Mouse (Mus musculus) splenic B cell, adult 2 months (primary cell): Measurements from ENCODE around the gene Sorcs3.

ENCODE experiments used
- DNase-seq: peaks from one replicate; pipeline ENCODE4 v3.0.0-alpha.2; 2011; ENCODE audit warnings: low read depth, low spot score
- H3K27me3 ChIP-seq: 2 replicates; pipeline ENCODE4 v1.6.1; 2012; ENCODE audit warnings: mild to moderate bottlenecking, low read length, moderate library complexity, mixed read lengths; ENCODE audit not compliant: control insufficient read depth, poor library complexity, insufficient read depth, severe bottlenecking
- H3K36me3 ChIP-seq: 2 replicates; pipeline ENCODE4 v1.6.1; 2012; ENCODE audit warnings: mild to moderate bottlenecking, low read length, moderate library complexity, mixed read lengths; ENCODE audit not compliant: control insufficient read depth, poor library complexity, insufficient read depth, severe bottlenecking

Gene Sorcs3

GRCm38 (mm10) chr19:48725851-48726419 lies 520.1 kb downstream of the Sorcs3 start:
- H3K36me3 ChIP-seq = no peaks in the 10 kb centered on the region
- no peak for DNase-seq
- H3K27me3 ChIP-seq = no peaks in the 10 kb centered on the region

GRCm38 (mm10) chr19:48727048-48727447 lies 521.2 kb downstream of the Sorcs3 start:
- Histone ChIP-seq H3K36me3 (no peaks in the 10 kb centered on the region), H3K27me3 (no peaks in the 10 kb centered on the region)
- DNase-seq = no peak

- no peak for DNase-seq
- H3K27me3 ChIP-seq = no peaks in the 10 kb centered on the region
- H3K36me3 ChIP-seq = no peaks in the 10 kb centered on the region
Measured at GRCm38 (mm10) chr19:48727601-48728000, 521.8 kb downstream of the Sorcs3 start.

- DNase-seq = no peak
- Histone ChIP-seq H3K27me3 (no peaks in the 10 kb centered on the region), H3K36me3 (no peaks in the 10 kb centered on the region)
Measured at GRCm38 (mm10) chr19:48731731-48732130, 525.9 kb downstream of the Sorcs3 start.

- no peak for DNase-seq
- no peaks in the 10 kb centered on the region for H3K36me3 ChIP-seq
- H3K27me3 ChIP-seq = no peaks in the 10 kb centered on the region
Measured at GRCm38 (mm10) chr19:48734370-48734769, 528.5 kb downstream of the Sorcs3 start.

- H3K36me3 ChIP-seq = no peaks in the 10 kb centered on the region
- H3K27me3 ChIP-seq = no peaks in the 10 kb centered on the region
- no peak for DNase-seq
Measured at GRCm38 (mm10) chr19:48737554-48737953, 531.7 kb downstream of the Sorcs3 start.

GRCm38 (mm10) chr19:48755156-48755555 lies 549.3 kb downstream of the Sorcs3 start:
- H3K27me3 ChIP-seq = no peaks in the 10 kb centered on the region
- no peak for DNase-seq
- no peaks in the 10 kb centered on the region for H3K36me3 ChIP-seq

- Histone ChIP-seq H3K36me3 (no peaks in the 10 kb centered on the region), H3K27me3 (no peaks in the 10 kb centered on the region)
- no peak for DNase-seq
Measured at GRCm38 (mm10) chr19:48756831-48757230, 551.0 kb downstream of the Sorcs3 start.

- no peak for DNase-seq
- Histone ChIP-seq H3K27me3 (no peaks in the 10 kb centered on the region), H3K36me3 (no peaks in the 10 kb centered on the region)
Measured at GRCm38 (mm10) chr19:48766524-48766923, 560.7 kb downstream of the Sorcs3 start.

GRCm38 (mm10) chr19:48771565-48771964 lies 565.7 kb downstream of the Sorcs3 start:
- DNase-seq = no peak
- H3K36me3 ChIP-seq = no peaks in the 10 kb centered on the region
- no peaks in the 10 kb centered on the region for H3K27me3 ChIP-seq

GRCm38 (mm10) chr19:48779095-48779765 lies 573.4 kb downstream of the Sorcs3 start:
- Histone ChIP-seq H3K27me3 (no peaks in the 10 kb centered on the region), H3K36me3 (no peaks in the 10 kb centered on the region)
- DNase-seq = no peak

GRCm38 (mm10) chr19:48780813-48781212 lies 575.0 kb downstream of the Sorcs3 start:
- Histone ChIP-seq H3K27me3 (no peaks in the 10 kb centered on the region), H3K36me3 (no peaks in the 10 kb centered on the region)
- DNase-seq = no peak

- H3K27me3 ChIP-seq = no peaks in the 10 kb centered on the region
- no peak for DNase-seq
Measured at GRCm38 (mm10) chr19:48782024-48782721, 576.3 kb downstream of the Sorcs3 start.

GRCm38 (mm10) chr19:48787269-48787668 lies 581.4 kb downstream of the Sorcs3 start:
- Histone ChIP-seq H3K27me3 (no peaks in the 10 kb centered on the region), H3K36me3 (no peaks in the 10 kb centered on the region)
- no peak for DNase-seq

More at GRCm38 (mm10) chr19:48782024-48782721, 576.3 kb downstream of the Sorcs3 start:
- no peaks in the 10 kb centered on the region for H3K36me3 ChIP-seq

- DNase-seq = no peak
- H3K27me3 ChIP-seq = no peaks in the 10 kb centered on the region
- H3K36me3 ChIP-seq = no peaks in the 10 kb centered on the region
Measured at GRCm38 (mm10) chr19:48804546-48804945, 598.7 kb downstream of the Sorcs3 start.
